Mouse (Mus musculus) brain, embryonic 14.5 days (tissue): ENCODE results near the gene Mfng. TPM values are rescaled to one million over a fixed set of nuclear protein-coding genes. Genes with fewer than 3 reads are reported as not detected.

Experiments used
- DNase-seq: peaks from one replicate; pipeline ENCODE4 v3.0.0-alpha.2; 2011; ENCODE audit warnings: low read depth
- CTCF ChIP-seq: fragments of 200-500 bp; IDR thresholded peaks from 2 replicates; pipeline ENCODE4 v1.5.1; 2012; ENCODE audit warnings: inconsistent platforms, mild to moderate bottlenecking, moderate library complexity, borderline replicate concordance; ENCODE audit not compliant: insufficient read depth, insufficient read length; ENCODE audit errors: extremely low read depth
- POLR2A ChIP-seq: fragments of 200-500 bp; IDR thresholded peaks from 2 replicates; pipeline ENCODE4 v1.6.1; 2012; ENCODE audit warnings: mild to moderate bottlenecking, inconsistent platforms, borderline replicate concordance; ENCODE audit not compliant: poor library complexity, insufficient read depth, insufficient read length, severe bottlenecking; ENCODE audit errors: extremely low read depth
- polyA plus RNA-seq: library from polyadenylated mRNA; depleted of rRNA; stranded (reverse); fragments of >200 nt; gene quantifications from 2 replicates; pipeline ENCODE4 v1.2.3, GENCODE M21; 2012

The Mfng gene
- polyA plus RNA-seq, 1 experiment = 37.6 TPM

DNA sequence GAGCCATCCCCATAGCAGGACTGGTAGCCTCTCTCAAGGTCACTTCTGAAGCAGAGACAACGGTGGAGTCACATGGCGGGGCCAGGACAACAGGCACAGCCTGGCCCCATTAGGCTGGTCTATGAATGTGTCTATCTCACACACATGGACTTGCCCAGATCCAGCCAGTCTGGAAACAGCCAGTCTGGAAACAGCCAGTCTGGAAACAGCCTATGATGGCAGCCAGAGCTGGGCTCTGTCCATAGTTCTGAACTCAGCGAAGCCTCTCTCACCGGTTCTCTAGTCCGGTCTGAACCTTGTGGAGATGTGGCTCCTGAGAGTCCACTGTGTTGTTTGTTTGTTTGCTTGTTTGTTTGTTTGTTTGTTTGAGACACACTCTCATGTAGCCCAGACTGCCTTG is 23.4 kb downstream of the Mfng start:
- no peak for DNase-seq
- TF ChIP-seq POLR2A (no peak), CTCF (no peak)

DNA sequence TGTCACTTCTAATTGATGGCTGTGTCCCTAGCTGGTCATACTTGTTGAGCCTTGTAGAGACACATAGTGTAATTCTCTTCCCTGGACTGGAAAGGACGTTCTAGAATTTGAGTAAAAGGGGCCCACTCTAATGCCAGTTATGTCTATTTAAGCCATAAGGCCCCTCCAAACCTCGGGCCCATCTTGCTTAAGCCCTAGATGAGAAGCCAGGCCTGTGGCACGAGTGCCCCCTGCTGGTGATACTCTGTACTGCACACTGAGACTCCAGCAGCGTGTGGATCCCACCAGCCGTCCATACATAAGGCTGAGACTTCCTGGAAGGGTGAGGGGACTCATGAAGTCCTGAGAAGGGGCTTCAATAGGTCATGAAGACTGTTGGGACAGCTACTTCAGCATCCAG is 29.1 kb downstream of the Mfng start:
- DNase-seq = peak; percentile 90
- TF ChIP-seq CTCF (peak; percentile 99), POLR2A (no peak)

DNA sequence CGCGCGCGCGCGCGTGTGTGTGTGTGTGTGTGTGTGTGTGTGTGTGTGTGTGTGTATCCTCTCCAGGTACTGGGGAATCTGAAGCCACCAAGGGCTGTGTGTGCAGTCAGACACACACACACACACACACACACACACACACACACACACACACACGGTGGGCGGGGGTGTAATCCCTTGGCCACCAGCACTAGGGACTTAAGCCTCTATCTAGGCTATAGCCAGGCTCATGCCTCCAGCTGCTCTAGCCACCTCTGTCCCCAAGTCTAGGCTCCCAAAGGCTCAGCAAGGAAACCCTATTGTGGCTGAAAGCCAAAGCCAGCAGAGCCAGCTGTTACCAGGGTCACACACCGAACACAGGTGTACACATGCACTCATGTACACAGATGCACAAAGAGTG is 30.4 kb downstream of the Mfng start:
- TF ChIP-seq POLR2A (no peak), CTCF (no peak)
- no peak for DNase-seq

DNA sequence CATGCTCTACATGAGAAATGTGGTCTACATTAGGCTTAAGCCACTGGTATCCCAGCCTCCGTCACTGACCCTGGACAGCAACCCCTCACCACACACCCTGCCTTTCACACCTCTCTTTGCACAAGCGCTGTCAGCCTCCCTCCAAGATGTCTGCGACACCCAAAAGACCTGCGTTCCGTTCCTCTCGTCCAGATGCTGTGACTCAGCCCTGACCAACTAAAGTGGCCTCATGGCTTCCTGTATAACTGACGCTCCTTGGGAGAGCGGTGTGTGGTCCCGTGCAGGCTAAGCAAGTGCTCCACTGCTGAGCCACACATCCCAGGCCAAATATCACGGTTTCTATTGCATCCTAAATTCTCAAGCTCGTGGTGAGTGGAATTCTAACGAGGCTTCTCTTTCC is 32.6 kb downstream of the Mfng start:
- no peak for DNase-seq
- TF ChIP-seq POLR2A (no peak), CTCF (no peak)

DNA sequence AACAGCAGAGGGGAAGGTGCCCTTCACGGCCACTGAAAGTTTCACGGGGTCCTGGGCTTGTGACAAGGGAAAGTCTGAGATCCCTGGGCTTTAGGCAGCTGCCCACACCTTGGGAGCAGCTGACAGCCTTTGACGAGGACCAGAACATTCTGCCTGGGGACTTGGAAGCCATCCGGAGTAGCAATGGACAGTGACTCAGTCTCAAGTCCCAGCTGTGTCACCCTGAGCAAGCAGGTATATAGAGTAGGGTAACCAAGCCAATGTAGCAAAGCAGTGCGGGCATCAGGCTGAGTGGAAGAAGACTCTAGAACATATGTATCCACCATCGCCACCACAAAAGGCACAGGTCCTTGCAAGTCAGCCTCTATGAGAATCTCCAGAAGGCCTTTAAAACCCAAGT is 36.1 kb downstream of the Mfng start:
- TF ChIP-seq CTCF = no peak
- TF ChIP-seq POLR2A = no peak
- DNase-seq = no peak

DNA sequence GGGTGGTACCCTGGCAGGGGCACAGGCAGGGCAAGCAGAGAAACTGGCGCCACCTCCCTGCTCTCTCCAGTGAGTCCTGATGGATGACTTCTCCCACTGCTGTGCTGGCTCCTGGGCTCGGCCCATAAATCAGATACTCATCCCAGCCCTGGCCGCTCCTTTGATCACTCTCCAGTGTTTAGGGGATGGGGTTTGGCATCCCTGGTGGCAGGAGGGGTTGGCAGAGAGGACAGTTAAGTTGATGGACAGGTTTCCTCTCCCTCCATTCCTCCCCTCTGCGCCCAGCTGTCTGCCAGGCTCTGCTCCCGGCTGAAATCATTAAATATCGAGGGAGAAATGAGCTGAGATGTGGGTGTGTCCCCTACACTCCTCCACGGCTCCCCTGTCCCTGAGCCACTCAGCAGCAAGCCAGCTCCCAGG is 36.6 kb downstream of the Mfng start:
- no peak for TF ChIP-seq CTCF
- TF ChIP-seq POLR2A = no peak
- DNase-seq = peak; percentile 86

DNA sequence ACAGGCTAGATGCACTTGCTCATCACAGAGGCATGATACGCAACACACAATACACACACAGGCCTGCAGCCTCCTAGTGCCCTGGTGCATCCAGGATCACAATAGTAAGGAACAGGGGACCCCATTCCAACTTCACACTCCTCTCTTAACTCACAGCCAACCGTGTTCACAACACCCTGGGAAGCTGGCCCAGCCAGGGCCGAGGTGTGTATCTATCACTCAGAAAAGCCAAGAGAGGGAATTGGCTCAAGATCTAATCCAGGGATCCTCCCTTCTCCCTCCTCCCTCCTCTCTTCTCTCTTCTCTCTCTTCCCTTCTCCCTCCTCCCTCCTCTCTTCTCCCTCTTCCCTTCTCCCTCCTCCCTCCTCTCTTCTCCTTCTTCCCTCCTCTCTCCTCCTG is 37.1 kb downstream of the Mfng start:
- TF ChIP-seq POLR2A (no peak), CTCF (no peak)
- DNase-seq = peak; percentile 86

DNA sequence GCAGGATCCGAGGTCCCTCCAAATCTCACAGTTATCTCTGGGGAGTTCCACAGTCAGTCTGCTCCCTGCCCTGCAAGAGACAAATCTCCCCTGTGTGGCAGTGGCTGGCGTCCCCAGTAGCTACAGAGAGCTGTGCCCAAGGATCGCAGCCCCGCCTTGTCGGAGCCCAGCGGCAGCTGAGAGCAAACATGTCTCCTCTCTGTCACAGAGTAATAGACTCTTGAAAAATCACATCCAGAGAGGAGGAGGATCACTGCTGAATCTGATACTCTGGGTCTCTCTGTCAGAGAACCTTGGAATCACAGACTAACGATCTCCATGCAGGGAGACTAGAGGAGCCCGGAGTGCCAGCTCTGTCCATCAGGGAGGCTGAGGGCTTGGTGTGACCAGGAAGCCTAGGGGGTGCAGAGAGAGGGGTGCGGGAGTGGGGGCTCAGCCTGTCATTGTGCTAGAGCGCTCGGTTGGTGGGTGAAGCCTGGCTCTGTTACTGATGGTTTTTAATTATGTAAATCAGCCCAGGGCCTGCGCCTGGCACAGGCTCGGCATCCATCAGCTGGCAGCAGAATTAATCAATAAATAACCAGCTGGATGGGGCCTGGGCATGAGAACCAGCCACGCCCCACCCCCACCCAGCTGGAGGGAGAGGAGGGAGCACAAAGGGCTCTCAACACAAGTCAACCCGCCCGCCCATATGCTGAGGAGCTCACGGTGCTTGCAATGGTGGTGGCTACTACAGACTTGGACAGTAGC is 37.7 kb downstream of the Mfng start:
- TF ChIP-seq POLR2A (no peak), CTCF (no peak)
- DNase-seq = peak; percentile 96

DNA sequence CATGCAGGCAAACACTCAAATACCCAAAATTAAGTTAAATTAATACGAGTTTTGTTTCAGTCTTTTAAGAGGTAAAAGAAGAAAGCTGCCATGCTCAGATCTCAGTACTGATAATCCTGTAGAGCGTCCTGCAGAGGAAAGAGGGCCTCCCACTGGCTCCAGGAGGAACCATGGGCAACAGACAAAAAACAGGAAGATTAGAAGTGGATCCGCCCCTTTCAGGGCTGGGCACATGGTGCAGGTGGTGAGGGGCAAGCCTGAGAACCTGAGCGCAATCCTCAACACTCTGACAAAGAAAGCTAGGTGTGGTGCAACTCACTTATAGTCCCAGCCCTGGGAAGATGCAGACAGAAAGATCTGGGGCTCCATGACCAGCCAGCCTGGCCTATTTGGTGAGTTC is 41.4 kb downstream of the Mfng start:
- TF ChIP-seq POLR2A = no peak
- no peak for TF ChIP-seq CTCF
- DNase-seq = no peak

DNA sequence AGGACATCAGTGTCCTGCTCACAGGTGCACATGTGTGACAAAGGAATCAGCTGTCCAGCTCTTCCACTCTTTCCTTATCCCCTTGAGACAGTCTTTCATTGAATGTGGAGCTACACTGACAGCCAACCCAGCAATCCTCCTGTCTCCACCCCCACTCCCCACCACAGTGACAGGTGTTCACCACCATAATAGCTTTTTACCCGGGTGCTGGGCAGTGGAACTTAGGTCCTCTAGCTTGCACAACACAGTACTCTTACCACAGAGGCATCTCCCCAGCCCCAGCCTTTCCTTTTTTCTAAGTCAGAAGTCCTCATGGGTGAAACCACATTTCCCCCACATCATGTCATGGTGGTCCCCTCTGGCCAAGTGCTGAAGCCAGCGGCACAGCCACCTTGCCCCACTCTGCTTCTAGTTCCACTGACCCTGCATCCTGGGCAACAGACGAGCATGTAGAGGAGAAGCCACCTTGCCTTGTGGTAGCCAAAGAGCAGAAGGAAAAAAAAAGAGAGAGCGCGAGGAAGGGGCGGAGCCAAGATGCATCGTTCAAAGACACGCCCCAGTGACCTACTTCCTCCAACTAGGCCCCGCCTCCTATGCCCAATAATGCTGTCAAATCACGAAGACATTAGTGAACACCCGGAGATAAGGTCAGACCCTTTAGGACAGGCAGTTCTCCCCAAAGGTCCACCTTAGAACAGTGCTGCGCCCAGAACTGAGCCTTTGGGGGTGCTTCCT is 42.8 kb downstream of the Mfng start:
- DNase-seq = no peak
- TF ChIP-seq POLR2A (no peak), CTCF (no peak)

DNA sequence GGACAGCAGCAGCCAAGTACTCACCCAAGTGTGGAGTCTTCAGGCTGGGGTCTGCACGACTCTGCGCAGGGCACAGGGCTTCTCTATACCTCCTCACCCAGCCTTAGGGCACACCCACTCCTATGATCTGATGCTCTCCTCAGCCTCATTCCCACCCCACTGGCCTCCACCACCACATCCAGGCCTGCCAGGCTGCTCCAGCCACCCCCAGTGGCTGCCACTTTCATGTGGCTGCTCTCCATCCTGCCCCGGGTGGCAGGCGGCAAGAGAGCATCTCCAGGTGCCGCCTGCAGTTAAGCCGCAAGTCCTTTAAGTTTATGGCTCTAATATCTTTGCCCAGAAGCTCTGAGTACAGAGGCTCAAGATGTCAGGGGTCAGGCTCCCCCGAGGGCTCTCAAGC is 46.6 kb downstream of the Mfng start:
- TF ChIP-seq CTCF = no peak
- TF ChIP-seq POLR2A = no peak
- DNase-seq = no peak

DNA sequence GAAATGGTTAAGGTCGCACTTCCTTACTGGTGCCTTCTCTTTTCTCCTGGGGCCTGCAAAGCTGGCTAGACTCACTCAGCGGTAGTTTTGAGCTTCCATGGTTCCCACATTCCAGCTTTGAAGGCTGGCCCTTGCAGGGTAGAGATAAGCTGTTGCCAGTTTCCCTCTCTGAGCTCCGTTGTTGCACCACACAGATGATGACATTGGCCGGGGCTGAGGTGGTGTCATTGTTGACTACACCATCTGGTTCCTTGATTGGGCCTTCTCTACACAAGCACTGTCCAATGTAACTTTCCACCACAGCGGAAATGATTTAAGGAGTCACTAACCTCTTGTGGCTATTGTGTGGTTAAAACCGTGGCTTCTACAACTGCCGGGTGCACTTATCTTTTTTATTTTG is 52.7 kb downstream of the Mfng start:
- TF ChIP-seq POLR2A (no peak), CTCF (no peak)
- no peak for DNase-seq

DNA sequence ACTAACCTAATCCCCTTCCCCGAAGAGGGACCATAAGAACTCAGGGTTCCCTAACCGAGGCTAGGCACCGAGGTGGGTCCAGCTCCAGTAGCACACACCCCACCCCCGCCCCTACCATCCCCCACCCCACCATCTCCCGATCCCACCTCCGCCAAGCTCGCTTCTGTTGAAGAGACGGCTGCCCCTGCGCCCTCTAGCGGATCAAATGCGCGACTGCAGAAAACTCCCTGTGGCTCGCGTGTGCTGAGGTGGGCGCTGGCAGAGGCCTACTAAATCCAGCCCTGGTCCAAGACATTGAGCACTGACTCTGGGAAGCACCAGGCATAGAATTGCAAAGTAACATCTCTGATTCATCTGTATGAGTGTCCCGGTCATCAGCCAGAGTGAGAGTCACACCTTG is 53.2 kb downstream of the Mfng start:
- peak; percentile 85 for DNase-seq
- TF ChIP-seq CTCF = peak; percentile 92
- TF ChIP-seq POLR2A = no peak
